Mouse (Mus musculus): ENCODE measurements around the gene Gm14295. TPM values are rescaled to one million over a fixed set of nuclear protein-coding genes. Genes with fewer than 3 reads are reported as not detected.
A peak's percentile ranks its signal among the peaks of the same experiment; 100 is the strongest.
"Not testable (repeated sequence)": the region's sequence is repeated elsewhere in the genome, so short reads cannot be mapped to it uniquely, and the experiment has no call there.

The Gm14295 gene
- polyA plus RNA-seq (2015; fragmentation: Nextera tagmentation; extraction: Ambion mirVana) = 3.8 and 4.4 TPM in 2 replicates

DNA sequence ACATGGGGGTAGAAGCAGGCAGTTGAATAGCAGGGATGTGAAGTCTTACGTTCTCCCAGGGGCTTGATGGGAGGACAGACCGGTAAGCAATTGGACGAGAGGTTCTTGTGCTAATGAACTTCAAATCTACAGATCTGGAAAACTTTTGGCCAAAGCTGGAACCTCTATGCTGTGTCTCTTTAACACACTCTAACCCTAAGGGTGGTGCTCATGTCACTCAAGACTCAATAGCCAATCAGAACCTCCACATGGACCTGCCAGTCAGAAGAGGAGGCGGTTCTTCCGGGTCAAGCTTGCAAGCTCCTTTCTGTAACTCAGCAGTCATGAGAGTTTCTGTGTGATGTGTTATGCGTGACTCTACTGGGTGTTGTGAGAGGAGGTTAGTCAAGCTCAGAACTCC, at the start of gene Gm14295:
Gene Gm14295, plus strand, starts transcription at position 301 of the 400 bp plus-strand sequence.
- H3K9ac ChIP-seq (ENCODE audit: low read depth, low read length); H3K9me3 ChIP-seq (replicated peaks; ENCODE audit: control insufficient read depth, low read length); ATAC-seq (ENCODE audit: low read depth); H3K36me3 ChIP-seq (ENCODE audit: control insufficient read depth, insufficient read depth); H3K27me3 ChIP-seq (ENCODE audit: control insufficient read depth, insufficient read depth, low read depth, low read length); H3K4me1 ChIP-seq (ENCODE audit: control insufficient read depth, low read depth, low read length); H3K27ac ChIP-seq (ENCODE audit: low read length): not testable (repeated sequence)
- H3K4me3 ChIP-seq (ENCODE audit: low read depth, low read length) = peak within 1 kb of the TSS; percentile 49
- no CpG with 5 or more reads among the region's 6 CpGs for whole genome bisulfite sequencing (ENCODE audit: insufficient replicate concordance)
- peak within 1 kb of the TSS; percentile 20; the same call in 1 of the 2 replicates for H3K4me2 ChIP-seq (ENCODE audit: low read depth, low read length)

- H3K4me2 ChIP-seq (ENCODE audit: low read depth, low read length) = peak overlapping the region; percentile 20; the same call in 1 of the 2 replicates
- WGBS (ENCODE audit: insufficient replicate concordance) = 12% methylated on average over 13 of the region's 15 CpGs
- H3K27ac ChIP-seq (ENCODE audit: low read length); ATAC-seq (ENCODE audit: low read depth); H3K27me3 ChIP-seq (ENCODE audit: control insufficient read depth, insufficient read depth, low read depth, low read length); H3K9ac ChIP-seq (ENCODE audit: low read depth, low read length); H3K4me1 ChIP-seq (ENCODE audit: control insufficient read depth, low read depth, low read length); H3K9me3 ChIP-seq (replicated peaks; ENCODE audit: control insufficient read depth, low read length); H3K36me3 ChIP-seq (ENCODE audit: control insufficient read depth, insufficient read depth): not testable (repeated sequence)
- H3K4me3 ChIP-seq (ENCODE audit: low read depth, low read length) = peak overlapping the region; percentile 49
Observed at GRCm38 (mm10) chr2:176798785-176799184, 373 bp downstream of the Gm14295 start.

DNA sequence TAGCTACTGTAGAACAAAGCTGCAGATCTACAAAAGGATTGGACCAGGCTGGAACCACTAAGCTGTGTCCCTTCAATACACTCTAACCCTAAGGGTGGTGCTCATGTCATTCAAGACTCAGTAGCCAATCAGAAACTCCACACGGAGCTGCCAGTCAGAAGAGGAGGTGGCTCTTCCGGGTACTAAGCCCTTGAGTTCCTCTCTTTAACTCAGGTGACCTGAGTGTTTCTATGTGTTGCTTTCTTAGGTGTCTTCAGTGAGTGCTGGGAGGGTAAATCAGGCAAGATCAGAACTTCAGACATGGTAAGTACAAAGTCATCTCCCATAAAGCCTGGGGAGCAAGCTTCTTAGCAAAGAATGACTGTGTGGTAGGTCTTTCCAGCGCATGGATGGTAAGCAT, 32.4 kb downstream of the Gm14295 start, which contains the start of gene Gm14408:
Gene Gm14408, plus strand, starts transcription at position 301 of the 400 bp plus-strand sequence.
- not testable (repeated sequence) for H3K4me1 ChIP-seq (ENCODE audit: control insufficient read depth, low read depth, low read length); H3K4me2 ChIP-seq (ENCODE audit: low read depth, low read length); H3K9ac ChIP-seq (ENCODE audit: low read depth, low read length); H3K9me3 ChIP-seq (replicated peaks; ENCODE audit: control insufficient read depth, low read length); H3K27ac ChIP-seq (ENCODE audit: low read length); ATAC-seq (ENCODE audit: low read depth); H3K27me3 ChIP-seq (ENCODE audit: control insufficient read depth, insufficient read depth, low read depth, low read length); H3K36me3 ChIP-seq (ENCODE audit: control insufficient read depth, insufficient read depth); H3K4me3 ChIP-seq (ENCODE audit: low read depth, low read length)
- 53% methylated on average over 1 of the region's 3 CpGs for WGBS (ENCODE audit: insufficient replicate concordance)

Other genes starting within 250 kb of the Gm14295 start
- gene Gm14308, start 162.3 kb upstream of the Gm14295 start, polyA plus RNA-seq (2015; fragmentation: Nextera tagmentation; extraction: Ambion mirVana) = 1.1 and 1.3 TPM in 2 replicates
- gene Zfp973, start 128.1 kb upstream of the Gm14295 start, polyA plus RNA-seq (2015; fragmentation: Nextera tagmentation; extraction: Ambion mirVana) = 2.5 and 2.8 TPM in 2 replicates
- 4.2 and 4.3 TPM in 2 replicates for gene Gm14305, start 90.3 kb upstream of the Gm14295 start, polyA plus RNA-seq (2015; fragmentation: Nextera tagmentation; extraction: Ambion mirVana)
- gene Gm14408, start 32.5 kb downstream of the Gm14295 start, polyA plus RNA-seq (2015; fragmentation: Nextera tagmentation; extraction: Ambion mirVana) = not detected in 2 replicates
- gene Gm14296, start 129.2 kb downstream of the Gm14295 start, polyA plus RNA-seq (2015; fragmentation: Nextera tagmentation; extraction: Ambion mirVana) = 2.8 and 3.2 TPM in 2 replicates
- gene Gm14419, start 202.3 kb downstream of the Gm14295 start, polyA plus RNA-seq (2015; fragmentation: Nextera tagmentation; extraction: Ambion mirVana) = 2.1 and 2.2 TPM in 2 replicates